Mouse (Mus musculus) right cerebral cortex, postnatal 14 days (tissue): ENCODE measurements at regions not wholly inside any gene's neighbourhood (a gene's known extent, or its start where the extent isn't known, plus 50 kb on each side); places are given as distances from the start of the nearest gene placed in this dataset.
"Not testable (repeated sequence)": the region's sequence is repeated elsewhere in the genome, so short reads cannot be mapped to it uniquely, and the experiment has no call there.

ENCODE experiments used
- DNase-seq: peaks from one replicate; pipeline ENCODE4 v3.0.0; 2022

DNA sequence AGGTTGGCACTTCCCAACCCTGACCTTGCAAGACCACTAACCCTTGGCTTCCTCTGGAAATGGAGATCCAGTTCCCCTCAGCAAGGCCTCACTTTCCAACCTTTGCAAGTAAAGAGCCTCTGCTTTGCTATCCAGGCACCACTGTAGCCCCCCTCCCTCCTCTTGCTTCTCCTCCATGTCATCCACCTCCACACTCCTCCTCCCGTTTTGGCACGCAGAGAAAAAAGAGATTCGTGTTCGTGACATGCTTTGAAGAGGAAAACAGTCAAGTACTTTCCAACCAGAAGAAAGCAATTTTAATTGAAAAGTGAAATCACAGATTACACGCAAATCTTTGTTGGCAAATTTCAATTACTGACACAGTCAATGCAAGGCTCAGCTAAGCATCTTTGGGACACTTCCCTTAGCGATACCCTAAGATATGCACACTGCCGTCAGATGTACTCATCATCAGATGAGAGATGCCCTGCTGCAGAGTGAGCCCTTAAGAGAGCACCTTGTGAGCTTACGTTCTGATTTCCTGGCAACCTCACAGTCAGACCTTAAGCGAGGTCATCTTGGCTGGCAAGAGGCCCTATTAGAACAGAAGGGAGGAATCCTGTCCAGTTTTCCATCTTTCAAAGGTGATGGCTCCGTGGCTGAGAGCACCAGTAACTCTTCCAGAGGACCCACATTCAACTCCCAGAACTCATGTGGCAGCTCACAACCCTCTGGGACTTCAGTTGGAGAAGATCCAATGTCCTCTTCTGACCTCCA, 208.5 kb upstream of the Zfp703 start:
- DNase-seq, result no peak

- no peak for DNase-seq
Observed at GRCm38 (mm10) chr8:26770424-26770886, 206.7 kb upstream of the Zfp703 start.

GRCm38 (mm10) chr8:26778917-26779537, 198.1 kb upstream of the Zfp703 start:
- DNase-seq, result no peak

- DNase-seq, result peak; percentile 71
Observed at GRCm38 (mm10) chr8:26780515-26780914, 196.6 kb upstream of the Zfp703 start.

DNA sequence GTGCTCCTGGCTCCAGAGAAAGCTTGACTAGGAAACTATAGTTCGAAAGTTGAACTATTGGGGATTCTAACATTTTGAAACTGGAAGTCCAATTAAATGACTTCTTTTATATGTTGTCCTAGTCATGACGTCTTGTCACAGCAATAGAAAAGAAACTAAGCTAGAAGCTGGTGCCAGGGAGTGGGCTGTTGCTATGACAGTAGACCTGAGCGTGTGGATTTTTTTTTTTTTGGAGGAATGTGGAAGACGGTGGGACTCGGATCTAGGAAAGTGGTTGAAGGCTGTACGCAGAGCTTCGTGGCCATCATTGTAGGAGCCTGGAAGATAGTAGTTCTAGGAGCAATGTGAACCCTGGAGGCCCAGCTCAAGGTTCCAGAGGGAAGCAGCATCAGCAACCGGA, 194.2 kb upstream of the Zfp703 start:
- DNase-seq, result not testable (repeated sequence)

GRCm38 (mm10) chr8:26784381-26784780, 192.7 kb upstream of the Zfp703 start:
- DNase-seq, result no peak

DNA sequence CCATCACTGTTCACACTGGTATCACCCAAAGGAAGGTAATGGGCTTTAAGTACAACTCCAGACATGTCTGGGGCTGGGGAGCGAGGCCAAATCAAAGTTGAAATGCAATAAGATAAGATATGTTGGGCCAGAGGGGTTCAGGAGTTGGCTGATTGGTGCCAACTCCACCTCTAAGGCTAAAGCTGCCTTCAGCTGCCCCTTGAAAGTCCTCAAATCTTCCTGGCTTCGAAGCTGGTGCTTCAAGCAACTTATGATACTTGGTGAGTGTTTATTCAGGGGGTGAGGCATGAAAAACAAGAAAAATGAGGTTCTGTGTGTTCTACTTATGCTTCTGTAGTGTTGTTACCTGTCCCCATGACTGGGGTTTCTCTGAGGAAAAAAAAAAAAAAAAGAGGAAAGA, 185.3 kb upstream of the Zfp703 start:
- DNase-seq, result no peak

DNA sequence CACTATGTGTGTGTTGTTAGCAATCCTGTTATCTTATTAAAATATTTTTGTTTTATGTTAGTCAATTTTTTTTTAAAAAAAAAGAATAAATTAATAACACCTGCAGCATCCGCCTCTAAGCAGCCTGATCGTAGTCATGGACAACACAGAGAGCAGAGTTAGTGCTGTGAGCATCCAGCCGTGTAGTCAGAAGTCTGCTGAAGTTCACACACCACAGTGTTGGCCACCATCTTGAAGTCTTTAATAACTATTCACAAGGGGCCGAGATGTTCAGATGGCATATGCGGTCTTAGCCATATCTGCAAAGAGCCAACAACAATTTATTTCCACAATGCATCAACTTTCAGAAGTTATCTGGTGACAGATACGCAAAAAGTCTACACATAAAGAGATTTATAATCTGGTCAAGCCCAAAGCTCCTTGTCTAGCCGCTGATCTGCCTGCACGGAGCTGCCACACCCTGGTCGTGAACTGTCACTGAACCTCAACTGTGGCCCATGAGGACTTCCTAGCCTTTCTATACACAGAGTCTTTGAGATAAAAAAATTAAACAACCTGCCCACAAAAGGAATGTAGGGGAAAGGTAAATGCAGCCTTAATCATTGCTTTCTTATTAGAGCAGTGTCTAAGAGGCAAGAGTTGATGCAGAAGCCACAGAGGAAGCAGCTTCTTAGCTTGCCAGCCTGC, 183.4 kb upstream of the Zfp703 start:
- no peak for DNase-seq

- DNase-seq, result no peak
Observed at GRCm38 (mm10) chr8:26794411-26794810, 182.7 kb upstream of the Zfp703 start.

GRCm38 (mm10) chr8:26795616-26796015, 181.5 kb upstream of the Zfp703 start:
- DNase-seq, result no peak

DNA sequence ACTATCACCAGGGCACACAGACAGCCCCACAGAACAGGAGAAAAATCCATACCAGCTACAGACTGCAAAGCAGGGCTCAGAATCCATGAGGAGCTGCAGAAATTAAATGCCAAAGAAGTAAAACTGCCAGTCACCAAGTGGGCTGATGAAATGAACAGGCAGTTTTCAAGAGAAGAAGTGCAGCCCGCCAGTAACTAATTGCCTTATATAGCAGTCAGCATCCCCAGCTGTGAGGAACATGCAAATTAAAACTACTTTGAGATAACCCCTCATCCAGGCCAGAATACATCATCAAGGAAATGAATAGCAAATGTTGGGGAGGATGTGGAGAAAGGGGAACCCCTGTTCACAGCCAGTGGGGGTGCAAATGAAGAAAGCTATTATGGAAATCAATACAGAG, 177.3 kb upstream of the Zfp703 start:
- no peak for DNase-seq

DNA sequence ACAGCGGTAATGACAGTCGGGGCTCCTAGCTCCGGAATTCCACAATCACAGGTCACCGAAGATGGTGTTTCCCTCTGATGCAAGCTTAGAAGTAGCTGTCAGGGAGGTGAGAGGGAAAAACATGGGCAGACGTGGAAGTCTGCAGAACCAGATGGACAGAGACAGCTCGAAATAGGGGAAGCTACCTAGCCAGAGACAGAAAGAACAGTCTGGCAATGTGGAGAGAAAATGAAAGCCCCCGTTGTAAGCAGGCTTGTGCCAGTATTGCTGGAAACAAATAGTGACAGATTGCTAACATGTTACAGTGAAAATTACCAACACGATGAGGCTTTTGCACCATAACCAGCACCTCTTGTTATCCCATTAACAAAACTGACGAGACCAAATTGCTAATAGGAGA, 173.0 kb upstream of the Zfp703 start:
- no peak for DNase-seq

DNA sequence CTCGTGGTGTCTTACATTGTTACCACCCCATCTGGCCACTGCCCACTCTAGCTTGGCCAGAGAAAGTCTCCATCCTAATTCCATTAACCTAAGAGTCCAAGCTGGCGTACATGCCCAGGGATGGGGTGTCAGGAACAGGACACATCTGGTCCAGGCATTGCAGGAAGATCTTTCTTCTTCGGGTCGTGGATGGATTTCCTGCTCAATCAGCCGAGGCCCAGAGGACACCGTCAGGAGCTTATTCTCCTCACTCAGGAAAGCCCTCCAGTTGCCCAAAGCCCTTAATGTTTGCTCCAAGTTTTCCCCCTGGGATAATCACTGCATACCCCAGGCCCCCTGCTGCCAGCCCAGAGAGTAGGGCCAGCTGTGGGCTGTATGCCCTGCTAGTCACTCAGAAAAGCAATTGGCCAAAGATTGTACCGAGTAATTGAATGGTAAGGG, 172.2 kb upstream of the Zfp703 start:
- DNase-seq, result no peak

DNA sequence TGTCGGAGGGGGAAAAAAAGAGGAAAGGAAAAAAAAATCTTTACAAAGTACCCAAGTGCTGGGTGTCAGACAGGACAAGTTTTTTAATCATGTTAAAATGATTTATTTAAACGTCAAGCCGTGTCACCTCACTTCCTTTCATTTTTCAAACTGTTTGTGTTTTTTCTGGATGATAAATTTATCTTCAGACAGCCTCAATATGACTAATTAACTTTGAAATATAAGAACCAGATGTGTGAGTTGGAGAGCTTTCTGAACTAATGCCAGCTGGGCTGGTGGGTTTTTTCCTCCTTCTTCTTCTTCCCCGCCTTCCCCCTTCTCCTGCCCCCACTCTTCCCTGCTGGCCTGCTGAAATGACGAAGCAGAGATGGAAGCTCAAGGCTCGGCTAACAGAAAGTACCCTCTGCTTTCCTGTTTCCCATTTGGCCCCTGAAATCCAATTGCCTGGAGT, 171.7 kb upstream of the Zfp703 start:
- no peak for DNase-seq

DNA sequence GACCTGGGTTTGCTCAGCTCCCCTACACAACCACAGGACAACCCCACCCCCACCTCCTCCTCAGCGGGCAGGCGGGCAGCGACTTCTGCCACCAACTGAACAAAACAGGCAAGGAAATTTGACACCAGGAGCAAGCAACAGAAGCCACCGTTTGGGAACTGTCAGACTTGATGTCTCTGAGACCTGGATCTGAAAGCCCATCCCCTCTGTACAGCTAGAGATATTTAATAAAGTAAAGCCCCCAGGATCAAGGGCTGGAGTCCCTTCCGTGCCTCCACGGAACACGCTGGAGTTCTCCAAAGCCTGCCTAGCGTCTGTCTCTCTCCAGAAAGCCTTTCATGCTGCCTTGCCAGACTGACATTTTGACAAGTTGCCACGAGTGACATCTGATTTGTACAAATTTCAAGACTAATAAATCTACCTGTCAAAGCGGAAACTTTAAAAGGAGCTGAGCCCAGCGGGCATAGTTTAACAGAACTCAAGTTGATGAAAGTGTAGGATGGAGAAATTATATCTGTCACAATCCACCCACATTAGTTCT, 168.9 kb upstream of the Zfp703 start:
- DNase-seq, result no peak

GRCm38 (mm10) chr8:26808771-26809170, 168.4 kb upstream of the Zfp703 start:
- DNase-seq, result no peak

DNA sequence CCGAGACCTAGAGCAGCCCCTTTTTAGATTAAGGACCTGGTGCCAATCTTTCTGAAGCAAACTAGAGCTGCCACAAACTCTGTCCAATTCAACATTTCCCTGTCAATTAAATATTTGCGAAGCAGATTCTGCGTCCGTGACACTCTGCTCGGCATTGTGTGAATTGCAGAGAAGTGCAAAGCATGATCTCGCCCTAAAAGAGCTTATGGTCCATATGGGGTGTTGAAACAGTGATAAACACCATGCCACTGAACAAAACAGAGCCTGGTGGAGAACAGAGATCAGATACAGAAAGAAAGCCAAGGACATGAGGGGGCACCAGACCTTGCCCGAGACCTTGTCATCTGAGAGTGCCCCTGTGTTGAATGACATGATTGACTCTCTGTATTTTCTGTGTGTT, 167.2 kb upstream of the Zfp703 start:
- DNase-seq, result no peak

DNA sequence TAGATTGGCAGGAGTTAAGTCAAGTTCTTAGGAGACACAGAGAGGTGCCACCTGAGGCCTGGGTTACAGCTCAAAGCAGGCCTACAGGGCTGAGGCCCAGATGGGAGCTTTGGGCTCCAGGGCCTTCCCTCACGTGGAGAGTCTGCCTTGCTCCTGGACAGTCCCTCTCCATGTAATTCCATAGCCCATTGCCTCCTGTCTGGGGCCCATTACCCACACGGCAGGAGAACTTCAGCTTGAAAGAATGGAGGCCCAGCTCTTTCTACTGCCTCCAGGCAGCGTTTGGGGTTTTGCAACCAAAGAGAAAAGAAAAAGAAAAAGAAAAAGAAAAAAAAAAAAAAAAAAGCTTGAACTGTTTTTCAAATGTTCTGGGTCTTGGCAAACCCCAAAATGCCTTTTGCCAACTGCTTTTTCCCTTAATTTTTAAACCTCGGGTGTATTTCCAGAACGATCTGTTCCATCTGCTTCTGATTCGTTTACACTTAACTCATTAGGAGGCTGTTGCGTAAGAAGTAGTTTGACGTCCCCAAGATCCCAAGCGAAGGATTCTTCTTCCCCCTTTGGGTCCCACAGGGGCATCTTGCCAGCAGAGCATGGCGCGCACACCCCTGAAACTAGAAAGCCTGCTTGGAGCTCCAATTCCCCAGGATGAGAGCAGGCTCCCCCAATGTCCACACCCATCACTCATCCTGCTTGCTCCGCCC, 165.4 kb upstream of the Zfp703 start:
- DNase-seq, result no peak

DNA sequence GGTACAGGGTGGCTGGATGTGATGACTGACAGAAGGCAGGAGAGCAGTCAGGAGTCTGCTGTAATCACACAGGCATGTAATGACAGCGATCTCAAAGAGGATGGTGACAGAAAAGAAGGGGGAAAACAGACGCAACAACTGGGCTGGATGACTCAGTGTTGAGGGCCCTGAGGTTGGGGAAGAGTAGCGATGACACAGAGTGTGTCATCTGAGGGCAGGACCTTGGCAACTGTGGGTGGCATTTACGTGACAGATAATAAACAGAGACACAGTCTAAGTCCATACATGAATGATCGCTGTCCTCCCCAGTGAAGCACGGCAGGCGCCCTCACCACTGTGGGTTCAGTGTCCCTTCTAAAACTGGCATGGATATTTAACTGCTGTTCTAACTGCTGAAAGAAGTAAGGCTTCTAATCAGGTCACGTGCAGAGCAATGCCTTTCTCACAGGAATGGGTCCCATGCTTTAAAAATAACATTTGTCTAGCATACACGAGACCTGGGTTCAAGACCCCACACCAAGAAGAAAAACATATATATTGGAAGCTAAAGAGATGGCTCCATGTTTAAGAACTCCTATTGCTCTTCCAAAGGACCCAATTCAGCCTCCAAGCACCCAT, 163.8 kb upstream of the Zfp703 start:
- no peak for DNase-seq

GRCm38 (mm10) chr8:26815020-26815584, 162.0 kb upstream of the Zfp703 start:
- DNase-seq, result no peak

DNA sequence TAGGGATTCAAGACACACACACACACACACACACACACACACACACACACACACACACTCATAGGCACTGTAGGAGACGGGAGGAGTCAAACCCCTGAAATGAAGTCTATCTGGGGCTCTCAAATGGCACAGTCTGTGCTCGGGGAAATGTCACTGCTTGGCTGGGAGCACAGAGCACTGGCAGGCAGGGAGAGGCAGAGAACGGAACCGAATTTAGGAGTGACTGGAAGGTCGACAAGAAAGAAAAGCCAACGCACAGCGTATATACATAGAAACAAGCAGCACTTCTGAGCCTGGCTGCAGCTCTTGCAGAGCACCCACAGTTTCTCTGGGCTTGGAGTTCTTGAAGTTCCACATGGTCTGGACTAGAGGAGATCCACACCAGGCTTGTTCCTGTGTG, 160.1 kb upstream of the Zfp703 start:
- DNase-seq, result no peak
